Mouse (Mus musculus): Measurements from ENCODE around the gene Plau. TPM values are rescaled to one million over a fixed set of nuclear protein-coding genes. Genes with fewer than 3 reads are reported as not detected.
A peak's percentile ranks its signal among the peaks of the same experiment; 100 is the strongest.

Gene Plau
- total RNA-seq (2021): 10 to 100 TPM; 13.6 to 29.2 TPM
- long read RNA-seq, experiment 1, partial matches to known transcripts: 0 of 1 reads
- long read RNA-seq, experiment 1, other reads (novel, unspliced or antisense): 0 of 1 reads
- long read RNA-seq, experiment 2: 0 reads

DNA sequence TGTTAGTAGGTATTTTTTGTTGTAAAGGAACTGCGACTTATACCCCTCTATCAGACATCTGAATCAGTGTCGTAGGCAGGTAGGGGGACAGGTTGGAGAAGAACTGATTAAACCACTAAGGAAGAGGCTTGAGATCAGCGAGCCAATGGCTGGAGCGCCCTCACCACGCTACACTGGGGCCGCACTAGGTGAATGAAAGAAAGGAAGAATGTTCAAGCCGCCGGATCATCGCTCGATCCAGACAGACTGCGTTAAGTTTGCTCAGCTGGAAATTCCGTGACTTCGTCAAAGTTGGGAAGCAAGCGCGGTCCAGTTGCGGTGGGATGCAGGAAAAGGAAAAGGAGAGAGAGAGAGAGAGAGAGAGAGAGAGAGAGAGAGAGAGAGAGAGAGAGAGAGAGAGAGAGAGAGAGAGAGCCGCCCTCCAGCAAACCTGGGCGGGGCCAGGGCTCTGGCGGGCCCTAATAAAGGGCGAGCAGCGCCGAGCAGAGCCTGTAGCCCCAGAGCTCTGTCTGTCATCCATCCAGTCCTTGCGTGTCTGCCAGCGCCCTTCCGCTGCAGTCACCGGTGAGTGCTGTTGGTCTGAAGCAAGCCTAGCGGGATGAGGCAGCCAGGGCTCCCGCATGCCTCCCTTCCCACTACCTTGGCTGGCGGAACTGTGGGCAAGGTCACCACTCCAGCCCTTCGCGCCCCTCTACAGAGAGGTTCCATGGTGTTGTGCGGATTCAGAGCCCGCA, at the start of gene Plau:
Gene Plau, plus strand, starts transcription at position 490 of the 734 bp plus-strand sequence.
- DNase-seq (ENCODE audit: low spot score): peak; percentile 89

DNA sequence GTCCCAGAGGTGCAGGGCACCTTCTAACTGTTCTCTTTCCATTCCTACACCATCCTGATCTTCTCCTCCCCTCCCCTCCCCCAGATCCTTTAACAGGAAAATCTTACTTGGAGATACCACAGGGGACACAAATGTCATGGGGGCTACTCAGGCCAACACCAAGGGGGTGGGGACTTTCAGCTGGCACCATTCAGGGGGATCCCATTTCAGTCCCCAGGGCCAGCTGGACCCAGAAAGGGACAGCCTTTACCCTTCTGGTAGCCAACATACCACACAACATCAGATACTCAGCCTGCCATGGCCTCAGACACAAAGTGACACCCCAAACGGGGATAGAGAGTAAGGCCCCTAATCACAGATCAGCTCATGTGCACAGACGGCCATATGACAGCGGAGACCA, 48.3 kb upstream of the Plau start:
- DNase-seq (ENCODE audit: low spot score): peak; percentile 81

DNA sequence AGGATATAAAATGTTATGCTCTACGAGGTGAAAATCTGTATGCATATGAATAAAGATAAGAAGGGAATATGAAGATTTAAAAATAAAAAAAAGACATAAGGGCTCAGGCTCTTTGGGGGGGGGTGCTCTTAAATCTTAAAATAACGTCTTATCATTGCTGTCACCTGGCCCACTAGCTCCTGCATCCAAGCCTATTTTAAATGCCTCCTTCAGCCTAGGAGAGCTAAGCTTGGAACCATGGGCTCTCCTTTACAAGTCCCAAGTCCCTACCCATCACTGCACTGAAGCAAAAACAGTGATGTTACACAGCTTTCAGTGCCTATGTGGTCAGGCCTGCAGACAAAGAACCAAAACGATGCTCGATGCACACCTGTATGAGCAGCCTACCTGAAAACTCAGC, 46.9 kb upstream of the Plau start:
- no peak for DNase-seq (ENCODE audit: low spot score)

DNA sequence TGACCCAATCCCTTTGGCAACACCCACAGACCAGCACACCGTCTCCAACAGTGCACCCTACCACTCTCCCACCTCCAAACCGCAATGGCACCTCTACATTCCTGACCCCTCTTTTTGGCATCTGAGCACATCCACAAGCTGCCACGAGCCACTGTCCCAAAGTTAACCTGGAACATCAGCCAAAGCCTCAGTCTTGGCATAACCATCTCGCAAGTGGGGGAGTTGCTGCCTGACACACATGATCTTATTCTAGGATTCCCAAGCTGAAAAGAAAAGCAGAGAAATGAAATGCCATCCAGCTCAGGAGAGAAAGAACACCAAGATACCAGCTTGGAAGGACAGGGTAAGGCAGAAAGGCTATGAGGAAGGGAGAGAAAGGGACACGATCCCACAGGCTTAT, 46.0 kb upstream of the Plau start:
- DNase-seq (ENCODE audit: low spot score): no peak

DNA sequence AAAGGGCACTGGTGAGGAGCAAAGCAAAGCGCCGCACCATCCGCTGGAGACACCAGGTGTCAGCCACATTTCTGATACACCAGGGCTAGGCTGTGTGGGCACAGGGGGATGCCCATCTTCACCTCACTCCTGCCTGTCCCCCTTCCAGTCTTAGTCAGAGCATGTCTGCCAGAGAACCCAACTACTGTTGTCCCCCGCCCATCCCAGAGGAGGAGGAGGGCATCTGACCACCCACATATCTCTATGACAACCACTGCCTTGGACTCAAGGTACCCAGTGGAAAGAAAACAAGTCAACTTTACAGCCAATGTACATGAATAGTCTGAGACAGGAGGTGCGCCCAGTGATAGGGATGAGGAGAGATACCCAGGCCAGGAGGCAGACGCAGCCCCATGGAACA, 45.5 kb upstream of the Plau start:
- no peak for DNase-seq (ENCODE audit: low spot score)

DNA sequence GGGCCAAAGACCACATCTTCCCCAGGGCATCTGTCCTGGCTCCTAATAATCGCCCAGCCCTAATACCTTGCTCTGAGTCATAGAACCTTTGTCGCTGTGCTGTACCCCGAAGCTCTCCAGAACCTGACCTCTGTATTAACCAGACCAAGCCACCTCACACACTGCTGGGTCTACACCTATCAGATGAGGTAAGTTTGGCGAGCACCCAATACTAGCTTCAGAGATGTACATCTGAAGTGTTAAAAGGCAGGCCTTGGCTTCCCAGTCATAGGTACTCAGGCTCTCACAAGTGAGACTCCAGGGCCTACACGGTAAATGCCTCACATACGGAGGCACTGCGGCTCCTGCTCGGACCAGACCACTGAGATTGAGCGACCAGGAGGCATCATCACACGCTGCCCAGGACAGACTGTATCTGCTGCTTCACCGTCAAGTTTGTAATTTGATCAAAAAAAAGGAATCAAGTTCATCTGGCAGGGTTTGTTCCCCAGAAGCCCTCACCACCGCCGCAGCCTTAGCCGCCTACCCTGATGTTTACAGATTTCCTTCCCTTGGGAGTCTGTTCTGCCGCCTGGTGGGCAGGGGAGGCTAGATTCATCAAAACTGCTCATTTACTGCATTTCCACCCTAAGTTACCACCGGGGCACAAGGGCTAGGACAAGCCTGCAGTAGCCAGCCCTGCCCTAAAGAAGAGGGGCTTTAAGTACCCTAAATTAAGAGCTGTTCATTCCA, 44.8 kb upstream of the Plau start:
- no peak for DNase-seq (ENCODE audit: low spot score)

- no peak for DNase-seq (ENCODE audit: low spot score)
Measured at GRCm38 (mm10) chr14:20792243-20792921, 44.1 kb upstream of the Plau start.

DNA sequence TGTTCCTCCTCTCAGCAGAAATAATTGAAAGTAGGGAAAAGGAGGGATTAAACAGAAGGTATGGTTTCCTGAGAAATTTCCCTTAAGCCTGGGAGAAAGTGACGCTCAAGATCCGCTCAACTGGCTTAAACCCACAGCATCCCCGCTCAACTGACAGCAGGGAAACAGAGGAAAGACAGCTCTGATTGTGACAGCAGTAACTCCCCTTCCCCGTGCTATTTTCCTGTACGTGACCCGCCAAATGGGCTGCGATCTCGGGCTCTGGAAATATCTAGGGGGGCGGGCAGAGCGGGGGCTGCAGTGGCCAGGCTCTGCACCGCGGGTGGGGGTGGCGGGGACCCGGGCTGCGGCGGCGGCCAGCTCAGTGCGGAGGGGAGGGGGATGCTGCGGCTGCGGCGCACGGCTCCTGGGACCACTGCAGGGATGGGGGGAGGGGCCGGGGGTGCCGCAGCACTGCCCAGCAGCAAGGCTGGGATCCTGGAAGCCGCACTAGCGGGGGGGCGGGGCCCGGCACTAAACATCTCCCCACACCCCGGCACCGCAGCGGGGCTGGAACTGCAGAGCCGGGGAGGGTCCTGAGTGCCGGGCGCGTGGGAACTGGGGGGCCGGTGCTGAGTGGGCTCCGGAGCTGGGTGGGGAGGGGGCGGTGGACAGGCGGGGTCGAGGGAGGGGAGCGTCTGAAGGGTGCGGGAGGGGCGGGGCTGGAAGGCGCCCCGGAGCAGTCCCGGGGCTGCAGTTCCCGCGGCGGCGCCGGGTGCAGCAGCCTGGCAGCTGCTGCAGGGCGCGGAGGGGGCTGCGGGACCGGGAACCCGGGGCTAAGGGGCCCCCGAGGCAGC, 43.3 kb upstream of the Plau start:
- DNase-seq (ENCODE audit: low spot score): no peak

DNA sequence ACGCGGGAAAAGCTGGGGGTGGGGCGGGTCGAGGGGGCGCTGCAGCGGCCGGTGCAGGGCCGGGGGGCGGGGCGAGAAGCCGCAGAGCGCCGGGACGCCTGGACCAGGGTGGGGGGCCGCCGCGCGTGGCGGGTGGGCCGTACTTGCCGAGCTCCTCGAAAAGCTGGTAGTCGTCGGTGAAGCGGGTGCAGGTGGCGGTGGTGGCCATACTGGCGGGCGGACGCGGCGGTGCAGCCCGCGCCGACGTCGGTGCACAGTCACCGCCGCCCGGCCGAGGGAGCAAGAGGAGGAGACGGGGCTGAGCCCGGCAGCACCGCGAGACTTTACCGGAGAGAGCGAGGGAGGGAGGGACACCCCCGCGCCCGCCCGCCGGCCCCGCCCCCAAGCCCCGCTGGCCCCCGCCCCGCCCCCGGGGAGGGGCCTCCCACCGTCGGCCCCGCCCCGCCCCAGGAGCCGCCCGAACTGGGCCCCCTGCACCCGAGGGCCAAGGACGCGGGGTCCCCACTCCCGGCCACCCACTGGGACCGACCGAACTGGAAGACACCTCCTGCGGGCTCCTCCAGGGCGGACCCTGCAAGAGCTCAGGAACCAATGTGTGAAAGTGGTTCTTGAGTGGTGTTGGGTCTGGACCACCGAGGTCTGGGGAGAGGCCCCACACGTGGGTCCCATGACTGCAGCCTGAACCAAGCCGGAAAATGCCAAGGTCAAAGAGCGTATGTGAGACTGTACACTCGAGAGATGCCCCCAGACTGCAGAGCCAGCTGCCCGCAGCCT, 42.5 kb upstream of the Plau start, which contains the start of gene Camk2g:
Gene Camk2g, minus strand, starts transcription at position 331 of the 774 bp plus-strand sequence.
- DNase-seq (ENCODE audit: low spot score): peak; percentile 83

DNA sequence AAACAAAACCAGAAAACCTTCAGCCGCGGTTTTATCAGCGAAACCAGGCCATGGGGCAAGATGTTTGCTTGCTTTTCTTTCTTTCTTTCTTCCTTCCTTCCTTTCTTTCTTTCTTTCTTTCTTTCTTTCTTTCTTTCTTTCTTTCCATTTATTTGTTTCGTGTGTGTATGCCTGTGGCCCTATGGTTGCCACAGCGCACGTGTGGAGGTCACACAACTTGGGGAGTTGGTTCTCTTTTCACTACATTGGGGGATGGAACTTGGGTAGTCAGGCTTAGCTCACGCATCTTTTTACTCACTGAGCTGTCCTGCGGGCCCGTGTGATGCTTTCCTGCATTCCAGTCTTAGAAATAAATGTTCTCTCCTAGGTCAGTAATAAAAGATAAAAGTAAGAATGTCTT, 41.9 kb upstream of the Plau start:
- no peak for DNase-seq (ENCODE audit: low spot score)

GRCm38 (mm10) chr14:20795423-20796152, 40.9 kb upstream of the Plau start:
- no peak for DNase-seq (ENCODE audit: low spot score)

- no peak for DNase-seq (ENCODE audit: low spot score)
Measured at GRCm38 (mm10) chr14:20796170-20796569, 40.3 kb upstream of the Plau start.

DNA sequence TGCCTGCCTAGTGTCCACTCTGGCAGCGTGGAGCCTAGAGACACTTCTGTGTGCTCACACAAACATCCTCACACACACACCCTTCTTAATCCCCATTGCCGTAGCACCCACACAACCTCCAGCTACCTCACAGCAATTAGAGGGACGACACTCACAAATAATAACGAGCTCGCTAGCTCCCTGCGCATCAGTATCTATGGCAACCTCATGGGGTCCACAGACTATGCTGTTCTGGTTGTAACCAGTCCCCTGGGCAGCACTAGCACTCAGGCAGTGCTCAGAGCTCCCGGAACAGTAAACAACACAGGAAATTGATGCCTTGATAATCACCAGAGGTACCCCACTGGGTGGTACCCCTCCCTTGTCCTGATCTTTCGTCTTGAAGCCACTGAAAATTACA, 39.8 kb upstream of the Plau start:
- no peak for DNase-seq (ENCODE audit: low spot score)

DNA sequence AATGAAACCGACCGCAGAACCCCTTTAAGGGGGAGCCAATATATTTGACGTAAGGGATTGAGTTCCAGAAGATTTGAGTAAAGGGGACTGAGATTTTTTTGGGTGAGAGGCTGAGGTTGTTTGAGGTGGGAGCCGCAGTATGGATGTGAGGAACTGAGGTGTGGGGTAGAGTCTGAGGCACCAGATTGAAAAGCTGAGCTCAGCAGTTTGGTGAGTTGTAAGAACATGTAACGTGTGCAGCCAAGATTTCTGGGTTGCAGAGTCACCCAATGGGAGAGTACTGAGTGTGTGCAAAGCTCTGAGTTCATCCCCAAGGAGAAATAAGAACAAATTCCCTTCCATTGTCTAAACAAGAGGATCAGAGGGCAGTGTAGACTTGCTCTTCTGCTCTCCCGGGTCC, 38.2 kb upstream of the Plau start:
- DNase-seq (ENCODE audit: low spot score): no peak

DNA sequence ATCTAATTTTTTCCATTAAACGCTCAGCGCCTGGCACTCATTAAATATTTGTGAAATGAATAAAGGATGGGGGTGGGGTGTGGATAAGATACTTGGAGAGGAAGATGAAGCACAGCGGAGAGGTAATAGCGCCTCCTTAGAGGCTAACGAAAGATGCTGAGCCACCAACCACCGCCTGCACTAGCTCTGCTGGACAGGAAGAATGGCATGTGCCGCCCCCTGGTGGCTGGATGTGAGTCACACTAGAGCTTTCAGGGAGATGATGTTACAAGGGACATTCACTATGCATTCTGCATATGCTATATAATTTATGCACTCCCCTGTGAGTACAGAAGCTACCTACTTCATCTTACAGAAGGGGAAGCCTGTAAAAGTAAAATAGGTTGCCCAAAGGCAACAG, 37.7 kb upstream of the Plau start:
- DNase-seq (ENCODE audit: low spot score): peak; percentile 93

- no peak for DNase-seq (ENCODE audit: low spot score)
Measured at GRCm38 (mm10) chr14:20802926-20803605, 33.4 kb upstream of the Plau start.

GRCm38 (mm10) chr14:20803606-20803938, 32.9 kb upstream of the Plau start:
- peak; percentile 90 for DNase-seq (ENCODE audit: low spot score)

- no peak for DNase-seq (ENCODE audit: low spot score)
Measured at GRCm38 (mm10) chr14:20804481-20804880, 32.0 kb upstream of the Plau start.

GRCm38 (mm10) chr14:20804964-20805672, 31.3 kb upstream of the Plau start:
- DNase-seq (ENCODE audit: low spot score): peak; percentile 92
